Mouse (Mus musculus): ENCODE measurements around the gene Trappc3. TPM values are rescaled to one million over a fixed set of nuclear protein-coding genes. Genes with fewer than 3 reads are reported as not detected.

The Trappc3 gene
- polyA plus RNA-seq, 1 experiment from 2014 or later, result 180 TPM

GRCm38 (mm10) chr4:126261266-126261665 is 859 bp upstream of the Trappc3 start:
- Histone ChIP-seq H3K27me3 (no peaks in the 10 kb centered on the region), H3K4me2 (no peak overlapping the region), H3K9me3 (no peaks in the 10 kb centered on the region), H3K4me1 (replicated peaks) (peaks cover 55% of the 10 kb centered on the region), H3K9ac (no peak overlapping the region), H3K4me3 (no peak overlapping the region), H3K36me3 (no peaks in the 10 kb centered on the region), H3K27ac (replicated peaks) (peak overlapping the region; percentile 67; the same call in 1 of the 2 replicates)
- ATAC-seq (ENCODE audit: low FRiP score, low read depth), result no peak
- 77% methylated on average over 6 of the region's 6 CpGs for WGBS

GRCm38 (mm10) chr4:126261675-126262074 is 450 bp upstream of the Trappc3 start:
- ATAC-seq (ENCODE audit: low FRiP score, low read depth), result no peak
- H3K4me1 ChIP-seq (replicated peaks), result peaks cover 59% of the 10 kb centered on the region
- H3K9me3 ChIP-seq, result no peaks in the 10 kb centered on the region
- 50% methylated on average over 7 of the region's 7 CpGs for WGBS
- H3K9ac ChIP-seq, result 0 out of 2 replicates have a peak overlapping the region, but pooled peaks have one; percentile 4
- no peak overlapping the region for H3K4me2 ChIP-seq
- no peaks in the 10 kb centered on the region for H3K36me3 ChIP-seq
- H3K27me3 ChIP-seq, result no peaks in the 10 kb centered on the region
- H3K27ac ChIP-seq (replicated peaks), result no peak overlapping the region
- H3K4me3 ChIP-seq, result peak overlapping the region; percentile 81; the same call in 1 of the 2 replicates

GRCm38 (mm10) chr4:126269292-126269691 is 7.2 kb downstream of the Trappc3 start:
- Histone ChIP-seq H3K9ac (no peak overlapping the region), H3K27me3 (no peaks in the 10 kb centered on the region), H3K4me1 (replicated peaks) (peaks cover 7% of the 10 kb centered on the region), H3K36me3 (peaks cover 21% of the 10 kb centered on the region), H3K27ac (replicated peaks) (no peak overlapping the region), H3K9me3 (no peaks in the 10 kb centered on the region), H3K4me2 (no peak overlapping the region), H3K4me3 (no peak overlapping the region)
- 86% methylated on average over 3 of the region's 3 CpGs for WGBS
- no peak for ATAC-seq (ENCODE audit: low FRiP score, low read depth)

- Histone ChIP-seq H3K27me3 (no peaks in the 10 kb centered on the region), H3K9me3 (no peaks in the 10 kb centered on the region), H3K4me3 (no peak overlapping the region), H3K27ac (replicated peaks) (no peak overlapping the region), H3K36me3 (peaks cover 30% of the 10 kb centered on the region), H3K4me2 (no peak overlapping the region), H3K4me1 (replicated peaks) (0 out of 2 replicates have a peak, but pooled peaks cover 4% of the 10 kb centered on the region), H3K9ac (no peak overlapping the region)
- WGBS, result 77% methylated on average over 13 of the region's 13 CpGs
- no peak for ATAC-seq (ENCODE audit: low FRiP score, low read depth)
Observed at GRCm38 (mm10) chr4:126273753-126274152, 11.6 kb downstream of the Trappc3 start.

GRCm38 (mm10) chr4:126275081-126275480 is 13.0 kb downstream of the Trappc3 start:
- Histone ChIP-seq H3K4me1 (replicated peaks) (0 out of 2 replicates have a peak, but pooled peaks cover 4% of the 10 kb centered on the region), H3K36me3 (peaks cover 30% of the 10 kb centered on the region), H3K9ac (no peak overlapping the region), H3K9me3 (no peaks in the 10 kb centered on the region), H3K4me3 (no peak overlapping the region), H3K27ac (replicated peaks) (no peak overlapping the region), H3K27me3 (no peaks in the 10 kb centered on the region), H3K4me2 (no peak overlapping the region)
- 86% methylated on average over 4 of the region's 4 CpGs for WGBS
- no peak for ATAC-seq (ENCODE audit: low FRiP score, low read depth)

GRCm38 (mm10) chr4:126275681-126276131 is 13.6 kb downstream of the Trappc3 start:
- H3K4me3 ChIP-seq, result no peak overlapping the region
- H3K27ac ChIP-seq (replicated peaks), result no peak overlapping the region
- H3K4me2 ChIP-seq, result no peak overlapping the region
- no peaks in the 10 kb centered on the region for H3K9me3 ChIP-seq
- WGBS, result 75% methylated on average over 13 of the region's 13 CpGs
- 0 out of 2 replicates have a peak, but pooled peaks cover 4% of the 10 kb centered on the region for H3K4me1 ChIP-seq (replicated peaks)
- H3K36me3 ChIP-seq, result peaks cover 30% of the 10 kb centered on the region
- H3K27me3 ChIP-seq, result no peaks in the 10 kb centered on the region
- no peak for ATAC-seq (ENCODE audit: low FRiP score, low read depth)
- H3K9ac ChIP-seq, result no peak overlapping the region

- peak; percentile 46; the same call in 1 of the 2 replicates for ATAC-seq (ENCODE audit: low FRiP score, low read depth)
- Histone ChIP-seq H3K9me3 (no peaks in the 10 kb centered on the region), H3K36me3 (peaks cover 22% of the 10 kb centered on the region), H3K4me2 (no peak overlapping the region), H3K9ac (no peak overlapping the region), H3K27me3 (no peaks in the 10 kb centered on the region), H3K27ac (replicated peaks) (0 out of 2 replicates have a peak overlapping the region, but pooled peaks have one; percentile 57), H3K4me3 (no peak overlapping the region), H3K4me1 (replicated peaks) (0 out of 2 replicates have a peak, but pooled peaks cover 4% of the 10 kb centered on the region)
- 8% methylated on average over 13 of the region's 13 CpGs for WGBS
Observed at GRCm38 (mm10) chr4:126277906-126278564, 15.9 kb downstream of the Trappc3 start.

GRCm38 (mm10) chr4:126278565-126278915 is 16.4 kb downstream of the Trappc3 start:
- Histone ChIP-seq H3K4me3 (no peak overlapping the region), H3K27ac (replicated peaks) (0 out of 2 replicates have a peak overlapping the region, but pooled peaks have one; percentile 20), H3K9me3 (no peaks in the 10 kb centered on the region), H3K27me3 (no peaks in the 10 kb centered on the region), H3K4me2 (no peak overlapping the region), H3K4me1 (replicated peaks) (0 out of 2 replicates have a peak, but pooled peaks cover 4% of the 10 kb centered on the region), H3K9ac (no peak overlapping the region), H3K36me3 (peaks cover 17% of the 10 kb centered on the region)
- peak; percentile 39 for ATAC-seq (ENCODE audit: low FRiP score, low read depth)
- WGBS, result 46% methylated on average over 9 of the region's 9 CpGs

GRCm38 (mm10) chr4:126278961-126279360 is 16.8 kb downstream of the Trappc3 start:
- Histone ChIP-seq H3K4me3 (no peak overlapping the region), H3K4me2 (no peak overlapping the region), H3K36me3 (peaks cover 13% of the 10 kb centered on the region), H3K27ac (replicated peaks) (0 out of 2 replicates have a peak overlapping the region, but pooled peaks have one; percentile 20), H3K27me3 (peaks cover under 1% of the 10 kb centered on the region; the same call in 1 of the 2 replicates), H3K9ac (no peak overlapping the region), H3K4me1 (replicated peaks) (0 out of 2 replicates have a peak, but pooled peaks cover 4% of the 10 kb centered on the region), H3K9me3 (no peaks in the 10 kb centered on the region)
- 0 out of 2 replicates have a peak, but pooled peaks have one; percentile 4 for ATAC-seq (ENCODE audit: low FRiP score, low read depth)
- WGBS, result 64% methylated on average over 9 of the region's 9 CpGs

- peaks cover 20% of the 10 kb centered on the region for H3K27me3 ChIP-seq
- H3K4me2 ChIP-seq, result no peak overlapping the region
- 72% methylated on average over 9 of the region's 9 CpGs for WGBS
- H3K9me3 ChIP-seq, result no peaks in the 10 kb centered on the region
- no peak overlapping the region for H3K27ac ChIP-seq (replicated peaks)
- H3K4me1 ChIP-seq (replicated peaks), result peaks cover 8% of the 10 kb centered on the region
- H3K9ac ChIP-seq, result no peak overlapping the region
- no peaks in the 10 kb centered on the region for H3K36me3 ChIP-seq
- no peak for ATAC-seq (ENCODE audit: low FRiP score, low read depth)
- no peak overlapping the region for H3K4me3 ChIP-seq
Observed at GRCm38 (mm10) chr4:126281706-126282105, 19.6 kb downstream of the Trappc3 start.

GRCm38 (mm10) chr4:126283582-126283981 is 21.5 kb downstream of the Trappc3 start:
- ATAC-seq (ENCODE audit: low FRiP score, low read depth), result no peak
- 88% methylated on average over 8 of the region's 8 CpGs for WGBS
- Histone ChIP-seq H3K4me3 (no peak overlapping the region), H3K36me3 (no peaks in the 10 kb centered on the region), H3K27me3 (peaks cover 38% of the 10 kb centered on the region), H3K9me3 (no peaks in the 10 kb centered on the region), H3K4me2 (no peak overlapping the region), H3K4me1 (replicated peaks) (peaks cover 18% of the 10 kb centered on the region), H3K9ac (no peak overlapping the region), H3K27ac (replicated peaks) (no peak overlapping the region)

- WGBS, result 2% methylated on average over 30 of the region's 42 CpGs
- H3K27ac ChIP-seq (replicated peaks), result no peak within 1 kb of the TSS; the same call in 1 of the 2 replicates
- peaks cover 51% of the 10 kb centered on the region for H3K27me3 ChIP-seq
- ATAC-seq (ENCODE audit: low FRiP score, low read depth), result no peak
- H3K4me2 ChIP-seq, result peak within 1 kb of the TSS; percentile 48
- no peaks in the 10 kb centered on the region for H3K36me3 ChIP-seq
- peaks cover 18% of the 10 kb centered on the region for H3K4me1 ChIP-seq (replicated peaks)
- no peak within 1 kb of the TSS for H3K9ac ChIP-seq
- peak within 1 kb of the TSS; percentile 30 for H3K4me3 ChIP-seq
- H3K9me3 ChIP-seq, result no peaks in the 10 kb centered on the region
Observed at GRCm38 (mm10) chr4:126286492-126286891, 24.4 kb downstream of the Trappc3 start, which contains the start of gene Col8a2. Col8a2 (plus strand) TSS chr4:126286793.
